Mouse (Mus musculus) kidney, adult 2 months (tissue): ENCODE measurements at regions not wholly inside any gene's neighbourhood (a gene's known extent, or its start where the extent isn't known, plus 50 kb on each side); places are given as distances from the start of the nearest gene placed in this dataset.

Source experiments
- CTCF ChIP-seq: fragments of 200-500 bp; conservative IDR thresholded peaks from 2 replicates; pipeline ENCODE4 v1.5.1; 2011; ENCODE audit warnings: low read depth, mild to moderate bottlenecking, control low read depth, low read length, moderate library complexity, mixed read lengths; ENCODE audit not compliant: insufficient read depth, insufficient read length
- POLR2A ChIP-seq: fragments of 200-500 bp; IDR thresholded peaks from one replicate; pipeline ENCODE4 v1.6.1; 2011; ENCODE audit warnings: low read depth, low read length, control low read depth

DNA sequence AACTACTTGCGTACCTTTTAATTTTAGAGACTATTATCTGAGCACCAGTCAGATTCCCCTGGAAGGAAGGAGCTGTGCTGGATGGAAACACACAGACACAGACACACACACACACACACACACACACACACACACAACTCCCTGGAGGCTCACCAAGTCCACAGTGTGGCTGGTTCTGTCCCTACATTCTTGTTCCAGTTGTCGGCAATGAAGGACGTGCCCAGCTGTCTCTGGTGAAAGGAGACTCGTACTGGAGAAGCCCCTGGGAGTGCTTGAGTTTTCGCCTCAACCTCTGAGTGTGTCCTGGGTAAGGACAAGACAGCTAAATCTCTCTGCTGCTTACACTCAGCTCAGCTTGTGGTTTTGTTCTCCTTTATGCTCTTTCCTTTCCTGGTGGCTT is 54.3 kb upstream of the Plcl2 start:
- TF ChIP-seq CTCF (no peak), POLR2A (no peak)
